Mouse (Mus musculus) ES-E14 (cell line): Measurements from ENCODE around the gene F12. TPM values are rescaled to one million over a fixed set of nuclear protein-coding genes. Genes with fewer than 3 reads are reported as not detected.

ENCODE experiments used
- DNase-seq: peaks from one replicate; pipeline ENCODE4 v3.0.0-alpha.2; 2013; ENCODE audit warnings: low read depth, low spot score
- H3K27ac ChIP-seq: 2 replicates; pipeline ENCODE4 v1.5.1; 2012; ENCODE audit warnings: low read depth, mild to moderate bottlenecking, low read length, moderate library complexity, mixed read lengths; ENCODE audit not compliant: poor library complexity, insufficient read depth, severe bottlenecking
- H3K36me3 ChIP-seq: 2 replicates; pipeline ENCODE4 v1.6.1; 2012; ENCODE audit warnings: mild to moderate bottlenecking, low read length, moderate library complexity, mixed read lengths; ENCODE audit not compliant: control insufficient read depth, poor library complexity, insufficient read depth, severe bottlenecking
- H3K4me1 ChIP-seq, 2 experiments: fragments of 150-350 bp in 1 of 2; sonication (generic) in 1 of 2; 2 replicates each; pipeline ENCODE4 v1.6.1; 2012; ENCODE audit warnings: low read length in 2 of 2, mild to moderate bottlenecking in 1 of 2, mixed read lengths in 1 of 2; ENCODE audit not compliant: control insufficient read depth in 2 of 2, insufficient read depth in 2 of 2, poor library complexity in 1 of 2
- H3K4me3 ChIP-seq, 2 experiments: fragments of 150-350 bp in 1 of 2; sonication (generic) in 1 of 2; 2 replicates each; pipeline ENCODE4 v1.5.1; 2012; ENCODE audit warnings: low read length in 2 of 2, low read depth in 1 of 2, mild to moderate bottlenecking in 1 of 2, mixed read lengths in 1 of 2; ENCODE audit not compliant: insufficient read depth in 1 of 2, poor library complexity in 1 of 2, severe bottlenecking in 1 of 2
- H3K9ac ChIP-seq: 2 replicates; pipeline ENCODE4 v1.6.1; 2012; ENCODE audit warnings: low read depth, mild to moderate bottlenecking, low read length, mixed read lengths; ENCODE audit not compliant: poor library complexity, insufficient read depth, severe bottlenecking
- H3K9me3 ChIP-seq: fragments of 150-350 bp; sonication (generic); 2 replicates; pipeline ENCODE4 v1.6.1; 2012; ENCODE audit warnings: low read depth, mild to moderate bottlenecking, low read length; ENCODE audit not compliant: control insufficient read depth, insufficient read depth
- CHD2 ChIP-seq: IDR thresholded peaks from 2 replicates; pipeline ENCODE4 v1.6.1; 2014; ENCODE audit warnings: mild to moderate bottlenecking, low read depth, low read length, inconsistent platforms
- HCFC1 ChIP-seq: IDR thresholded peaks from 2 replicates; pipeline ENCODE4 v1.6.1; 2012; ENCODE audit warnings: low read length, inconsistent platforms, borderline replicate concordance; ENCODE audit not compliant: insufficient read depth
- MAFK ChIP-seq: IDR thresholded peaks from 2 replicates; pipeline ENCODE4 v1.6.1; 2014; ENCODE audit warnings: mild to moderate bottlenecking, low read depth, low read length, inconsistent platforms; ENCODE audit not compliant: insufficient read depth
- ZC3H11A ChIP-seq: IDR thresholded peaks from 2 replicates; pipeline ENCODE4 v1.6.1; 2012; ENCODE audit warnings: low read depth, mild to moderate bottlenecking, inconsistent platforms, low read length, borderline replicate concordance
- ZNF384 ChIP-seq: IDR thresholded peaks from 2 replicates; pipeline ENCODE4 v1.6.1; 2012; ENCODE audit warnings: low read depth, low read length, inconsistent platforms
- in situ Hi-C, 2 experiments: fragments of 600-800 bp; cut with MboI; formaldehyde crosslinking; loops; one replicate each; pipeline ENCODE4 v1.15.1; 2025; ENCODE audit warnings: low sequenced_read_pairs in 2 of 2, inconsistent platforms in 1 of 2; ENCODE audit not compliant: unreplicated experiment in 2 of 2
- total RNA-seq: library from RNA; depleted of rRNA; stranded (reverse); fragments of 300-350 nt; gene quantifications from 2 replicates; pipeline ENCODE4 v1.2.3, GENCODE M21; 2012; rRNA removed

The F12 gene
- total RNA-seq, 1 experiment = not detected

DNA sequence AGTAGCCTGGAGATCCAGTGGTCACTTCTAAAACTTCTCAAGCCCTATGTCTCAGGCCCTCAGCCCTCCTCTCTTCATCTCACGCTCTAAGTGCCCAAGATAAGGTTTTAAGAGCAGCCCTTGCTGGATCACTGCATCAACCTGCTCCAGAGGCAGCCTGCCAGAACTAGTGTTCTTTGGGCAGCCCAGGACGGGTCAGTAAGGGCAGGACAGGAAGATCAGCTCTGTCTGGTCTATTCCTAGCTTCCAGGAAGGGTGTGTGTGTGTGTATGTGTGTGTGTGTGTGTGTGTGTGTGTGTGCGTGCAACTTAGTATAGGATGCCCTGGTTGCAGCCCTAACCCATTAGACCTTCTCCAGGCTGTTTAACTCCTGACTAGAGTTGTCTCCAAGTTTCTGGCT, 56.4 kb downstream of the F12 start:
- no peak overlapping the region for H3K27ac ChIP-seq
- no peak overlapping the region for H3K4me3 ChIP-seq
- in situ Hi-C loops = no loop called here
- no peak for TF ChIP-seq HCFC1
- no peak overlapping the region for H3K9ac ChIP-seq
- H3K36me3 ChIP-seq = no peaks in the 10 kb centered on the region
- no peaks in the 10 kb centered on the region for H3K9me3 ChIP-seq
- H3K4me1 ChIP-seq = peaks cover 0 to 2% of the 10 kb centered on the region in 2 experiments; a peak in 1 of 4 replicates
- DNase-seq = no peak

DNA sequence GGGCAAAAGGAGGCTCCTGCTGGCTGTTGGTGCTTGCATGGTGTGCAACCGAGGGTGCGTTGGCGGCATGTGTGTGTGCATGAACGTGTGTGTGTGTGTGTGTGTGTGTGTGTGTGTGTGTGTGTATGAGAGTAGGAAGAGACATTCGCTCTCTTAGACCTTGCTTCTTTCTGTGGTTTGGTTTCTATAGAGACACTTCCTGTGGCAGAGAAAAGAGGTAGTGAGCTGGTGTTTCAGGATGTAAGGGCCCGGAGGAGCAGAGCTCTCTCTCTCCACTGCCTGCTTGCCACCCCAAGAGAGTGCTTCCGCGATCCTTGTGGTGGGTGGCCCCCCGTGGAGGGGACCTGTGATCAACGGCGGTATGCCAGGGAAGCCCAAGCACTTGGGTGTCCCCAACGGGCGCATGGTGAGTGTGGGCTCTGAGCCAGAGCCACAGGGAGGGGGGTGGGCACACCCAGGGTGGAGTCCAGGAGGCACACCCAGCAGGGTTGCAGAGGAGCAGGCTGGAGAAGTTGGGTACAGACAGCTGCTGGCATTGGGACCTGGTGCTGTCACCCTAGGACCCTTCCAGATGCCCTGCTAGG, 57.0 kb downstream of the F12 start, which contains the start of gene Rgs14:
Gene Rgs14 (plus strand): TSS at position 202 of the 584 bp plus-strand sequence.
- Histone ChIP-seq H3K9ac (no peak within 1 kb of the TSS), H3K27ac (no peak within 1 kb of the TSS), H3K4me1 (peaks cover 0 to 2% of the 10 kb centered on the region in 2 experiments; a peak in 1 of 4 replicates), H3K9me3 (no peaks in the 10 kb centered on the region), H3K4me3 (no peak within 1 kb of the TSS), H3K36me3 (no peaks in the 10 kb centered on the region)
- TF ChIP-seq MAFK (no peak), ZC3H11A (no peak), HCFC1 (no peak), CHD2 (no peak), ZNF384 (no peak)
- no peak for DNase-seq
- in situ Hi-C loops = no loop called here

DNA sequence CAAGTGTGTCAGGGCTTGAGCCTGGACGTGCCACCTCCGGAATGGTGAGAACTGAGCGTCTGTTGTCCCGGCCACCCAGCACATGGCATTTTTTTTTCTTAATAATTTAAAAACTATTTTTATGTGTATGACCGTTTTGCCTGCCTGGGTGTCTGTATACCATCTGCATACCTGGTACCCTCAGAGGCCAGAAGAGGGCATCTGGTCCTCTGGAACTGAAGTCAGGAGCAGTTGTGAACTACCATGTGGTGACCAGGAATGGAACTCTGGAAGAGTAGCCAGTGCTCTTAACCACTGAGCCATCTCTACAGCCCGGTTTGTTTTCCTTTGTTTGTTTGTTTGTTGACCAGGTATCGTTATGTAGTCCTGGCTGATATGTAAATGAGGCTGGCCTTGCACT, 58.2 kb downstream of the F12 start:
- Histone ChIP-seq H3K4me1 (peaks cover under 1 to 2% of the 10 kb centered on the region in 2 experiments; a peak in 2 of 4 replicates), H3K4me3 (no peak overlapping the region), H3K9ac (no peak overlapping the region), H3K36me3 (no peaks in the 10 kb centered on the region), H3K9me3 (no peaks in the 10 kb centered on the region), H3K27ac (no peak overlapping the region)
- in situ Hi-C loops = no loop called here
- DNase-seq = no peak
- TF ChIP-seq ZNF384 = no peak
- no peak for TF ChIP-seq ZC3H11A
- TF ChIP-seq MAFK = no peak
- no peak for TF ChIP-seq HCFC1
- no peak for TF ChIP-seq CHD2

Other genes with a start within 250 kb of the F12 start
- 120 and 135 TPM in 2 replicates for gene Nsd1, start 217.0 kb downstream of the F12 start, total RNA-seq
- gene Prelid1, start 106.3 kb downstream of the F12 start, total RNA-seq = 198 and 217 TPM in 2 replicates
- 67.5 and 79.4 TPM in 2 replicates for gene Rab24, start 104.8 kb downstream of the F12 start, total RNA-seq
- 12.5 and 19.8 TPM in 2 replicates for gene Mxd3, start 97.0 kb downstream of the F12 start, total RNA-seq
- 195 and 272 TPM in 2 replicates for gene Lman2, start 64.0 kb downstream of the F12 start, total RNA-seq
- 0.62 and 1.4 TPM in 2 replicates for gene Rgs14, start 57.1 kb downstream of the F12 start, total RNA-seq
- gene Slc34a1, start 28.6 kb downstream of the F12 start, total RNA-seq = not detected in 2 replicates
- gene Pfn3, start 11.6 kb downstream of the F12 start, total RNA-seq = not detected in 2 replicates
- 74.7 and 132 TPM in 2 replicates for gene Grk6, start 18.3 kb upstream of the F12 start, total RNA-seq
- 2.5 and 5.8 TPM in 2 replicates for gene Prr7, start 37.5 kb upstream of the F12 start, total RNA-seq
- 77.0 and 83.8 TPM in 2 replicates for gene Dbn1, start 61.3 kb upstream of the F12 start, total RNA-seq
- gene Pdlim7, start 86.9 kb upstream of the F12 start, total RNA-seq = 46.7 and 58.2 TPM in 2 replicates
- 0.98 and 1.7 TPM in 2 replicates for gene Dok3, start 102.5 kb upstream of the F12 start, total RNA-seq
- 85.9 and 120 TPM in 2 replicates for gene Ddx41, start 109.9 kb upstream of the F12 start, total RNA-seq
- gene Fam193b, start 144.3 kb upstream of the F12 start, total RNA-seq = 50.8 and 77.5 TPM in 2 replicates
- gene Tmed9, start 146.9 kb upstream of the F12 start, total RNA-seq = 363 and 460 TPM in 2 replicates
- gene B4galt7, start 173.1 kb upstream of the F12 start, total RNA-seq = 21.0 and 24.3 TPM in 2 replicates
- gene Caml, start 196.2 kb upstream of the F12 start, total RNA-seq = 47.8 and 56.3 TPM in 2 replicates
- gene Ddx46, start 208.2 kb upstream of the F12 start, total RNA-seq = 45.5 and 56.4 TPM in 2 replicates